Comparison of ENCODE assay signal across 8 mouse cellular contexts in the genomic region with DNA sequence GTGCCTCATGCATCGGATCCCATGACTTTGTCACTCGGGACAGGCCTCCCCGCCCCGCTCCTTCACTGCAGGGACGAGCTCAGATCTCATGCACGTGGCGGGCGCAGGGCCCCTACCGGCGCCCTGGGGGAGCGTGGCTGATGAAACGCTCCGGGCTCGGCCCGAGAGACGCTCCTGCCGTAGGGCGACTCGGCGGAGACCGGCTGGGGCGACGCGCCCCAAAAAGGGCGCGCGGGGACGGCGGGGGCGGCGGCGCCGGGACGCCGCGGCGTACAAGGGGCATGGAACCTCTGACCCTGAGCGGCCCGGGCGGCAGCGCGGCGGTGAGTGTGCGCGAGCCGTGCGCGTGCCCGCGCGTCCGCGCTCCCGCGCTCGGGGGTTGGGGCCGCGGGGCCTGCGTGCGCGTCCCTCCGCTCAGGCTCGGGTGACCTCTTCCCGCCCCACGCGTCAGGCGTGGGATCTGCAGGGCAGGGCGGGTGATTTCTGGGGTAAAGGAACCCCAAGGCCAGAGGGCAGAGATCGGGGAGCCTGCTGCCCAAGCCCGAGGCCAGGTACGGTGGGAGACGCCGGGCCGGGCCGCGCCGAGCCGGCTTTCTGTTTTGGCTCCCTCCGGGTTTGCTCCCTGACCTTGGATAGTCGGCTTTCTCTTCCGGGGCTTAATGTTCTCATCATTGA. TPM values are rescaled to one million over a fixed set of nuclear protein-coding genes. Genes with fewer than 3 reads are reported as not detected.
DNase-seq lines count a peak whose midpoint lies in the region; ATAC-seq lines count a peak whose summit lies in the region.

A gene (plus strand): TSS at position 375 of the 675 bp plus-strand sequence.

- H3K27me3 ChIP-seq in limb, embryonic 10.5 days (ENCODE audit: low read depth, poor library complexity, severe bottlenecking) = no peaks in the 10 kb centered on the region
- no peaks in the 10 kb centered on the region for H3K27me3 ChIP-seq in midbrain, embryonic 11.5 days (ENCODE audit: control insufficient read depth, insufficient read depth, low read length)

- peaks cover 62% of the 10 kb centered on the region for H3K4me1 ChIP-seq in limb, embryonic 10.5 days
- peaks cover 44% of the 10 kb centered on the region for H3K4me1 ChIP-seq in midbrain, embryonic 11.5 days (ENCODE audit: control insufficient read depth, insufficient read depth, low read length)

- WGBS in limb, embryonic 10.5 days = under 1% methylated on average over 80 of the region's 81 CpGs
- under 1% methylated on average over 81 of the region's 81 CpGs for WGBS in midbrain, embryonic 11.5 days

- H3K4me3 ChIP-seq in limb, embryonic 10.5 days = peak within 1 kb of the TSS; percentile 76
- H3K4me3 ChIP-seq in midbrain, embryonic 11.5 days (ENCODE audit: low read depth, low read length) = peak within 1 kb of the TSS; percentile 63

- peaks cover 22% of the 10 kb centered on the region for H3K36me3 ChIP-seq in limb, embryonic 10.5 days
- H3K36me3 ChIP-seq in midbrain, embryonic 11.5 days (ENCODE audit: control insufficient read depth, insufficient read depth, low read length) = no peaks in the 10 kb centered on the region

- ATAC-seq in inflammation-experienced regulatory T-cells, adult 6 months = peak; percentile 65
- ATAC-seq in midbrain, embryonic 11.5 days (ENCODE audit: low FRiP score) = peak; percentile 84

- DNase-seq in layer of hippocampus, adult 11-12 months (ENCODE audit: low spot score) = peak; percentile 72
- no peak for DNase-seq in layer of hippocampus, adult 9-10 months (ENCODE audit: low spot score)
- DNase-seq in embryo, embryonic 10.5 days (ENCODE audit: low spot score) = peak; percentile 82
- DNase-seq in gastrocnemius, postnatal 25 days = peak; percentile 83
- peak; percentile 87 for DNase-seq in limb, embryonic 10.5 days (ENCODE audit: low spot score)
- DNase-seq in midbrain, embryonic 11.5 days (ENCODE audit: low spot score, missing footprints) = peak; percentile 99
- peak; percentile 71 for DNase-seq in right cerebral cortex, postnatal 4 days

- peak within 1 kb of the TSS; percentile 82 for H3K4me2 ChIP-seq in midbrain, embryonic 11.5 days

- no peaks in the 10 kb centered on the region for H3K9me3 ChIP-seq in limb, embryonic 10.5 days (replicated peaks)
- H3K9me3 ChIP-seq in midbrain, embryonic 11.5 days (ENCODE audit: control insufficient read depth, low read length) = no peaks in the 10 kb centered on the region

- peak within 1 kb of the TSS; percentile 87 for H3K9ac ChIP-seq in midbrain, embryonic 11.5 days (ENCODE audit: low read length)

- H3K27ac ChIP-seq in limb, embryonic 10.5 days = peak within 1 kb of the TSS; percentile 97
- no peak within 1 kb of the TSS for H3K27ac ChIP-seq in midbrain, embryonic 11.5 days (ENCODE audit: low read depth, low read length)

RNA-seq across cellular contexts. Expression of the gene that starts here (rescaled TPM):
- 10 to 100 TPM; 10.4 to 12.1 TPM for total RNA-seq in gastrocnemius, postnatal 25 days (2021)
- 10 to 100 TPM; 17.1 to 23.9 (median 19.5) TPM for polyA plus RNA-seq in inflammation-experienced regulatory T-cells, adult 6 months (2017; shearing (Covaris generic))
- polyA plus RNA-seq in limb, embryonic 10.5 days (2016; fragmentation: Nextera tagmentation; extraction: Ambion mirVana) = 12.7 and 14.4 TPM in 2 replicates
- 6.2 and 8.1 TPM in 2 replicates for polyA plus RNA-seq in midbrain, embryonic 11.5 days (2014; fragmentation: Nextera tagmentation; extraction: Ambion mirVana)
